8 mouse cellular contexts compared by ENCODE assay signal in the genomic region with DNA sequence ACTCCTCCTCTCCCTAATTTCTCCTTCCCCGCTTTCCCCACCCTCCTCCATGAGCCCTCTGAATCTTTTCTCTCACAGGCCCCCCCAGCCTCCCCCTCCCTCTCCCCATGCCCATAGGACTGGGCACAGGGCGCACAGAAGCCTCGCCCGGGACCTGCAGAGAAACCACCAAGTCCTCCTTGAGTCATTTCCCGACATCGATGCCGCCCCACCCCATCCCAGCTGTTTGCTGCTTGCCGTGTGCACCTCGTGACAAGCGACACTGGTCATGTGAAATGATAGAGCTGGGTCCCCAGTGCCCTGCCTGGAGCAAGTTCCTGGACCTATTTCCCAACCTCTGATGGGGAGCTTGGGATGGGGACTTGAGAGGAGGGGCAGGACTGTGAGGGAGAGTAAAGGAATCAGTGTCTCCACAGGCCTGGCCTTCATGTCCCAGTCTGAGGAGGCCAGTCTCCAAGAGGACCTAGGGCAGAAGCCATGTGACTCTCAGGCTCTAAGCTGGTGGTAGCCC. TPM values are rescaled to one million over a fixed set of nuclear protein-coding genes. Genes with fewer than 3 reads are reported as not detected.
DNase-seq lines count a peak whose midpoint lies in the region; ATAC-seq and TF ChIP-seq lines count a peak whose summit lies in the region.

No protein-coding gene starts in this region.

- H3K27me3 ChIP-seq in thymus, adult 2 months (ENCODE audit: control insufficient read depth, insufficient read depth, low read length) = no peaks in the 10 kb centered on the region
- no peaks in the 10 kb centered on the region for H3K27me3 ChIP-seq in heart, postnatal 0 days (ENCODE audit: control insufficient read depth, insufficient read depth, low read length)
- H3K27me3 ChIP-seq in limb, embryonic 12.5 days = no peaks in the 10 kb centered on the region

- H3K9me3 ChIP-seq in heart, postnatal 0 days (replicated peaks; ENCODE audit: control insufficient read depth, low read length) = no peaks in the 10 kb centered on the region
- peaks cover 11% of the 10 kb centered on the region; the same call in 1 of the 2 replicates for H3K9me3 ChIP-seq in limb, embryonic 12.5 days

- H3K4me2 ChIP-seq in heart, postnatal 0 days (ENCODE audit: low read depth, low read length) = no peak overlapping the region
- H3K4me2 ChIP-seq in limb, embryonic 12.5 days = no peak overlapping the region

- TF ChIP-seq CTCF in thymus, adult 2 months (IDR thresholded peaks at IDR 0.05; ENCODE audit: borderline replicate concordance, control insufficient read depth, extremely low read depth, insufficient read depth, low read length, poor library complexity) = no peak
- TF ChIP-seq CTCF in heart, postnatal 0 days (IDR thresholded peaks at IDR 0.05; ENCODE audit: low read depth) = no peak

- H3K36me3 ChIP-seq in thymus, adult 2 months (ENCODE audit: control insufficient read depth, insufficient read depth, low read length) = no peaks in the 10 kb centered on the region
- peaks cover 13% of the 10 kb centered on the region for H3K36me3 ChIP-seq in heart, postnatal 0 days (replicated peaks; ENCODE audit: control insufficient read depth, insufficient read depth, low read length)
- peaks cover 9% of the 10 kb centered on the region; the same call in 1 of the 2 replicates for H3K36me3 ChIP-seq in limb, embryonic 12.5 days

- peak; percentile 49 for ATAC-seq in heart, postnatal 0 days (ENCODE audit: insufficient read depth, low read depth)
- no peak for ATAC-seq in limb, embryonic 12.5 days (ENCODE audit: insufficient number of reproducible peaks, insufficient read depth, low FRiP score, low TSS enrichment, low read depth)

- DNase-seq in thymus, postnatal 0 days (ENCODE audit: low spot score) = peak; percentile 14
- no peak for DNase-seq in thymus, adult 2 months
- peak; percentile 90 for DNase-seq in fibroblast of lung, adult 2 months (ENCODE audit: low read depth)
- DNase-seq in heart, postnatal 0 days (ENCODE audit: low spot score) = peak; percentile 34
- DNase-seq in monocyte, adult 2 months (ENCODE audit: low read depth in 1 of 2, low spot score in 2 of 2) = peak; percentile 77 to 80
- DNase-seq in right cerebral cortex, postnatal 10 days (ENCODE audit: low spot score in 2 of 2) = no peak
- DNase-seq in urinary bladder, postnatal 10 days (ENCODE audit: low spot score) = no peak

- H3K9ac ChIP-seq in heart, postnatal 0 days (replicated peaks; ENCODE audit: low read depth, low read length) = peak overlapping the region; percentile 38; the same call in 1 of the 2 replicates
- no peak overlapping the region for H3K9ac ChIP-seq in limb, embryonic 12.5 days (replicated peaks)

- TF ChIP-seq POLR2A in thymus, adult 2 months (IDR thresholded peaks at IDR 0.05; ENCODE audit: control insufficient read depth, extremely low read depth, insufficient read depth, low read length, poor library complexity) = no peak

- WGBS in thymus, adult 2 months = 13% methylated on average over 10 of the region's 10 CpGs
- 64% methylated on average over 10 of the region's 10 CpGs for WGBS in heart, postnatal 0 days
- 67% methylated on average over 10 of the region's 10 CpGs for WGBS in limb, embryonic 12.5 days

- no peak overlapping the region for H3K4me3 ChIP-seq in thymus, adult 2 months (ENCODE audit: control insufficient read depth, insufficient read depth, low read length)
- no peak overlapping the region for H3K4me3 ChIP-seq in heart, postnatal 0 days (ENCODE audit: low read depth, low read length)
- H3K4me3 ChIP-seq in limb, embryonic 12.5 days (replicated peaks) = no peak overlapping the region

- no peak for TF ChIP-seq EP300 in heart, postnatal 0 days (IDR thresholded peaks at IDR 0.05; ENCODE audit: low read depth)

- H3K27ac ChIP-seq in thymus, adult 2 months (ENCODE audit: control insufficient read depth, insufficient read depth, low read length) = no peak overlapping the region
- peak overlapping the region; percentile 66 for H3K27ac ChIP-seq in heart, postnatal 0 days (ENCODE audit: low read depth)
- H3K27ac ChIP-seq in limb, embryonic 12.5 days = peak overlapping the region; percentile 78

- peaks cover 17% of the 10 kb centered on the region for H3K4me1 ChIP-seq in thymus, adult 2 months (replicated peaks; ENCODE audit: control insufficient read depth, insufficient read depth, low read length)
- peaks cover 20% of the 10 kb centered on the region for H3K4me1 ChIP-seq in heart, postnatal 0 days (ENCODE audit: control insufficient read depth, insufficient read depth)
- peaks cover 41% of the 10 kb centered on the region for H3K4me1 ChIP-seq in limb, embryonic 12.5 days (replicated peaks)

RNA-seq across cellular contexts. Expression of gene Rasa3, which starts 53.4 kb away (rescaled TPM):
- 24.2 TPM in 2 replicates for polyA plus RNA-seq in thymus, postnatal 0 days (2015; fragmentation: Nextera tagmentation; extraction: Ambion mirVana)
- polyA plus RNA-seq in thymus, adult 2 months (2012; rRNA removed) = 52.7 and 57.5 TPM in 2 replicates
- 27.7 and 29.9 TPM in 2 replicates for total RNA-seq in heart, postnatal 0 days (2014; rRNA removed; ENCODE audit: low replicate concordance)
- polyA plus RNA-seq in heart, postnatal 0 days (2015; fragmentation: Nextera tagmentation; extraction: Ambion mirVana) = 11.8 and 13.2 TPM in 2 replicates
- polyA plus RNA-seq in limb, embryonic 12.5 days (2016; fragmentation: Nextera tagmentation; extraction: Ambion mirVana) = 20.2 and 24.9 TPM in 2 replicates

Comparison
In these comparisons a context has a peak if more than half of its experiments do, and no peak if none do; other contexts are left out.
1. DNase-seq: peak in thymus, postnatal 0 days (single experiment), fibroblast of lung, adult 2 months (single experiment), heart, postnatal 0 days (single experiment) and monocyte, adult 2 months (2 of 2); none in thymus, adult 2 months (single experiment), right cerebral cortex, postnatal 10 days (0 of 2) and urinary bladder, postnatal 10 days (single experiment).